Mouse (Mus musculus) ovary, adult 2 months (tissue): Measurements from ENCODE around the gene Wars2. TPM values are rescaled to one million over a fixed set of nuclear protein-coding genes. Genes with fewer than 3 reads are reported as not detected.

Experiments
- polyA plus RNA-seq: library from polyadenylated mRNA; depleted of rRNA; stranded (reverse); fragments of >200 nt; gene quantifications from 2 replicates; pipeline ENCODE4 v1.2.3, GENCODE M21; 2012; rRNA removed

Gene Wars2
- polyA plus RNA-seq = 5.3 and 5.8 TPM in 2 replicates

DNA sequence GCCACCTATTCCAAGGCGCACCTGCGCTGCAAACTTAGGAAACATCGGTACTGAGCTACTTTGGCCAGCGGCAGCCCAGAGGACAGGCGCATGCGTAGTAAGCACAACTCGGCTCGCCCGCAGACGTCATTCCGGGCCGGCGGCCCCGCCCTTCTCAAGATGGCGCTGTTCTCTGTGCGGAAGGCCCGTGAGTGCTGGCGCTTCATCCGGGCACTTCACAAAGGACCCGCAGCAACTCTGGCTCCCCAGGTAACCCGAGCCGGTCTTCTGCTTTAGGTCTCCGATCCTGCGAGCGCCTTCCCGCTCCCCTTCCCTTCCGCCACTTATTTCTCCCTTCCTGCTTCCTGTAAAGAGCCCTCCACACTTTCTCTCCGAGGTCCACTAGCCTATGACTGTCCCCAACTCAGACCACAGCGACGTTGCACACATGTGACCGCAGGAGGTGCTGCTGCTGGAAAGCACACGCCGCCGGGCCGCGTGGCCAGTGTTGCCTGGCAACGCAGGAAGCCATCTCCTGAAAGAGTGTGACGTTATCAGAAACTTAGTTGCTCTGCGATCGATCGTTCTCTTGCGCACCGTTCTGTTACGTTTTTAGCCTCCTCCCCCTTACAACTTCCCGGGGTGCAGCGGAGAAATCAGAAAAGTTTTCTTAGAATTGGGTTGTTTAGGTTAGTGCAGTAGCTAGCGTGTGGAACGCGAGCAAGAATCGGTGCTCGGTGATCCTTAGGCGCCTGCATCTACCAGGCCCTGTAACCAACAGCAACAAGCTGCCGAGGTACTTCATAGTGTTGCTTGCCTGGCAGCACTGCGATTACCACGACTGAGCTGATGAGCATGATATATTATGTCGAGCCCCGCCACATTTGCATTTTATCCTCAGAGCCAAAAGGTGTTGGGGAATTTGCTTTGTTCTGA lies at the start of gene Wars2:
TSS of gene Wars2 (plus strand) at position 129 of the 915 bp plus-strand sequence.

DNA sequence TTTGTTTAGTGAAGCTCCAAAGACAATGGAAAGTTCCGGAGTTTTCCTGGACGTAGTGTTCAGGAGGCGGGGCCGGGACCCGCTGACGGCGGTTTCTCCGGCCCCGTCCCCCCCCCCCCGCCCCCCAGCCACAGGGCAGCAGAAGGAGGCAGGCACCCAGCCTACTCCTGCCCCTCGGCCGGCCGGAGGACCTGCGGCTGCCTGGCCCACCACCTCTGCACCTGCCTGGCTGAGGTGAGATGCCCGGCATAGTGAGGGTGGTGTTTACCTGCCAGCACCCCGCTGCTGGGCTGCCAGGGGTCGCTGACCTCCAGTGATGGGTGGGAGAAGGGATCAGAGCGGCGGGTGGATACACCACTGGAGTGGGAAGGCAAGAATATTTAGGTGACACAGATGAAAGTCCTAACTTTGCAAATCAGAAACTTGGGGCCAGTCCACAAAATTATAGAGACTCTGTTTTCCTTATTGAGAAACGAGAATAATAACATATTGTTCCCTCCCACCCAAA lies 99.4 kb downstream of the Wars2 start, which contains the start of gene Tbx15:
TSS of gene Tbx15 (plus strand) at position 169 of the 508 bp plus-strand sequence.

Other genes with a start within 250 kb of the Wars2 start
- gene Hao2, start 247.8 kb upstream of the Wars2 start, polyA plus RNA-seq = 7.6 and 12.0 TPM in 2 replicates
- gene Tbx15, start 99.3 kb downstream of the Wars2 start, polyA plus RNA-seq = 0.05 and 0.22 TPM in 2 replicates